Mouse (Mus musculus) induced T-regulatory cell, adult 2 months (primary cell): ENCODE data around the gene Map4k1.

Source experiments
- DNase-seq: peaks from one replicate; pipeline ENCODE4 v3.0.0-alpha.2; 2012; ENCODE audit warnings: low read depth

The Map4k1 gene

DNA sequence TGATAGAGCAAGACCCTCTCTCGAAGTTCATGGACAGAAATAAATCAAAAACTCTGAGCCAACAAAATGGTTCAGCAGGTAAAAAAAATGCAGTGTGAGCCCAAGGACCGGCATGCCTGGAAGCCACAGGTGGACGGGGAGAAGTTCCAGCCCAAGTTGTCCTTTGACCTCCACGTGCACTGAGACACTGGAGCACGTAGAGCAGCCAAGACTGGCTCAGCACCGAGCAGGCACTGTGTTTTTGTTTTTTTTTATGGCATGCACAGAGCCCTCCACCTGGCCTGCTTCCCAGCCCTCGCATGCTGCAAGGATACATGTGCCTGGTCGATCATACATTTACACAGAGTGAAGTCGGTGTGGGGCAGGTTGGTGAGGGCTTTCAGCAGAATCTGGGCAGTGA lies 4.3 kb upstream of the Map4k1 start:
- DNase-seq: no peak

DNA sequence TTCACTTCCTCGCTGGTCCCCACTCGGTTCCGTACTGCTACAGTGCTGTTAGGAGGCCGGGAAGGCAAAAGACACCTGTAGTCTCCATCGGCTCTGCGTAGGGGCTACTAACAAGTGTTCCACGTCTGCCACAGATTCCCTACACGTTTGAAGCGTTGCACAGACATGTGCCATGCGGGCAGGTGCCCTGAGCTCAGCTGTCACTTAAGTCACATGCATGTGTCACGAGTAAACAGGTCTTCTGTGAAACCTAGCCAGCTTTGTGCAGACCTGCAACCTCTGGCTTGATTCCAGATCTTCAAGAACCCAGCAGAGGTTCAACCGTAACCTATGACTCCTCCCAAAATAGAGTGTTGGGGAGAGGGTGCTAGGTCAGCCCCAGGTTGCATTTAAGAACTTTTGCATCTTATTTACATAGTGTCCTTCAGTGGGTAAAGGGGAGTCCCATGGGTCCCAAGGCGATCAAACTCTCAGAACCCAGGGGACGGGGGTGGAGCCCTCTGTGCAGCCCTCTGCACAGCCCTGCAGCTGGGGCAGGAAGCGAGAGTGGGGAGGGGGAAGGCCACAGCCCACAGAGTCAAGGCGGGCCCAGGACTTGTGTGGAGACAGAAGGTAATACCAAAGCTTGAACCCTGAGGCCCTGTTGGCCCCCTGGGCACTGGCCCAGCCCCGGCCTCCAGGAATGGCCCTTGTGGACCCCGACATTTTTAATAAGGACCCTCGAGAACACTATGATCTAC lies 594 bp downstream of the Map4k1 start:
- peak; percentile 91 for DNase-seq

- DNase-seq: peak; percentile 65
Measured at GRCm38 (mm10) chr7:28983141-28983564, 1.3 kb downstream of the Map4k1 start.

DNA sequence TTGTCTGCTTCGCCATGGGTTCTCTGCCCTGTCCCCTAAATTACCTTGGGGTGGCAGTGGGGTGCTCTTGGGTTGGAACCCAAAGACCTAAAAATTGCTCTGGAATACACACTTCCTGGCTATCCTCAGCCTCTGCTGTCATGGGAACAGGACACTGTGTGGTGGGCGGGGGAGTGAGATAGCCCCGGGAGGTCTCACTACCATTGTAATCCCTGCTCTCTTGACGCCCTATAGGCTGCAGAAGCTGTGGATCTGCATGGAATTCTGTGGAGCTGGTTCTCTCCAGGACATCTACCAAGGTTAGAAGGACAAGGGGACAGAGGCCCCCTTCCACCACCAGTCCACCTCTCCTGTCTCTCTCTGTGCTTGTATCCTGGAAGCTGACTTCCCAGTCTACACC lies 2.0 kb downstream of the Map4k1 start:
- no peak for DNase-seq

DNA sequence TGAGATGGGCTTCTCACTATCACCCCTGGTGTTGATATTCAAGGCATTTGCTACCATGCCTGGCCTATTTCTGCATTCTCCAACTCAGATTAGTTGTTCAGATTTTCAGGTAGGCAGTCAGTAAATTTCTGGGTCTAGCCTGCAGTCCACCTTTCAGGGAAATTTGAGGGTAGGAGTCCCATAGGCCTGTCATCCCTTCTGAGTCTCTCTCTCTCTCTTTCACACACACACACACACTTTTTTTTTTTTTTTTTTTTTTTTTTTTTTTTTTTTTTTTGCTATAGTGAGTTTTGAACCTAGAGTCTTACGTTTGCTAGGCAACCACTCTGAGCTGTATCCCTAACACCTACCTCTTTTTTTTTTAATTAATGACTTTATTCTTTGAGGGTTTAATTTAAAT lies 2.6 kb downstream of the Map4k1 start:
- no peak for DNase-seq

- no peak for DNase-seq
Measured at GRCm38 (mm10) chr7:28985207-28985606, 3.4 kb downstream of the Map4k1 start.

GRCm38 (mm10) chr7:28990766-28991273 lies 9.0 kb downstream of the Map4k1 start:
- no peak for DNase-seq

DNA sequence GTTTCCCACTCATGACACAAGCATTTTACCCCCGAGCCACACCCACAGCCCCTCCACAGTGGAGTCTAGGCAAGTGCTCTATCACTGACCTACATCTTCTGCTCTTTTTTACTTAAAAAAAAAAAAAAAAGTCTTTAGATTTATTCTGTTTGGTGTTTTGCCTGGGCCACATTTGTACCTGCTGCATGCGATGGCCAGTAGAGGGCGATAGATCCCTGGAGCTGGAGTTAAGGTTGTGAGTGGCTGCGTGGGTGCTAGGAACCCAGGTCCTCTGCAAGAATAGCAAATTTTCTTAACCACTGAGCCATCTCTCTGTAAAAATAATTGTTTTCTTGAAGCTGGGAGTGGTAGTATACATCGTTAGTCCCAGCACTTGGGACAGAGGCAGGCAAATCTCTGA lies 9.8 kb downstream of the Map4k1 start:
- DNase-seq: peak; percentile 69

DNA sequence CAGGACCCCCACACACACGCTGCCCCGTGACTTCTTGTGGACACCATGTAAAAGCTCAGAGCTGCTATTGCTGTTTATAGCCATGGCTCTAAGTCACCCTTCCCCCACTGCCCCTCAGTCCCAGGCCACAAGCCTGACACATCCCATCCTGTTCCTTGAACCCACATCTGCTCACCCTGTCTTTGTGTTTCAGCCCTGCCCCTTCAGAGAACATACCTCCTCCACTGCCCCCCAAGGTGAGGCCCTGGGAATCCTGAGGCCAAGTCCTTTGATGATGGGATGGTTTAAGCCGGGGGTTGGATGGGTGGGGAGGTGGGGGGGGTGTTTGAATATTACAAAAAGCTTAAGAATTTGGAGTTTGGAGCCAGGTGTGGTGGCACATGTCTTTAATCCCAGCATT lies 11.1 kb downstream of the Map4k1 start:
- no peak for DNase-seq

GRCm38 (mm10) chr7:28993402-28993801 lies 11.6 kb downstream of the Map4k1 start:
- no peak for DNase-seq

- peak; percentile 88 for DNase-seq
Measured at GRCm38 (mm10) chr7:29000651-29001605, 19.1 kb downstream of the Map4k1 start.

DNA sequence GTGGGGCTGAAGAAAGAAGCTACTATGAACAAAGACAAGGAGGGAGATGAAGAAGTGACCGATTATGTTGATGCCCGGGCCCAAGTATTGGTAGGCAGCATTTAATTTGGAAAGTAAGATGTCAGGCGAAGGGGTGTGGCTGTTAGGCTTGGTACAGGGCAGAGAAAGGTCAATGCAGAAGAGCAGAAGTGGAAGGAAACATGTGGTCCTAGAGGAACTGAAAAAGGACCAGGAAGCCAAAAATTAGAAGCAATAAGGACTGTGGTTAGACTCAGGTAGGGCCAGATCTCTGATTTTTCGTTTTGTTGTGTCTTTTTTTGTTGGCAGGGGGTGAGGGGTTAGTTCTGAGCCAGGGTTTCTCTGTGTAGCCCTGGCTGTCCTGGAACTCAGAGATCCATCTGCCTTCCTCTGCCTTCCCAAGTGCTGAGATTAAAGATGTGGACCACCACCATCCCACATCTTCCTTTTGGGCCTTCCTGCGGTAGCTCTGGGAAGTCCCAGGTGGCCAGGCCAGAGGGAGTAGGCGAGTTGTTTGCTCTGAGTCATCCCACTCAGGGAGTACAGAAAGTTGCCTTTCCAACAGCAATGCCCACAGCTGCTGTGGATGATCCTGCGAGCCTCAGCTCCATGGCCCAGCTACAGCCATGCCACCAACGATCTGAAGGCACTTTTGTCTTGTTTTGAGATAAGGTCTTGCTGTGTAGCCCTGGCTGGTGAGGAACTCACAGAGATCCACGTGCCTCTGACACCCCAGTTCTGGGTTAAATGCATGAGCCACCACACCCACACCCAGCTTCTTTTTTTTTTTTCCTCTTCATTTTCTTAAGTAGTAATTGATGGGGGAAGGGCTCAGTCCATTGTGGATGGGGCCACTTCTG lies 25.6 kb downstream of the Map4k1 start:
- DNase-seq: no peak

GRCm38 (mm10) chr7:29008171-29008570 lies 26.3 kb downstream of the Map4k1 start:
- no peak for DNase-seq

DNA sequence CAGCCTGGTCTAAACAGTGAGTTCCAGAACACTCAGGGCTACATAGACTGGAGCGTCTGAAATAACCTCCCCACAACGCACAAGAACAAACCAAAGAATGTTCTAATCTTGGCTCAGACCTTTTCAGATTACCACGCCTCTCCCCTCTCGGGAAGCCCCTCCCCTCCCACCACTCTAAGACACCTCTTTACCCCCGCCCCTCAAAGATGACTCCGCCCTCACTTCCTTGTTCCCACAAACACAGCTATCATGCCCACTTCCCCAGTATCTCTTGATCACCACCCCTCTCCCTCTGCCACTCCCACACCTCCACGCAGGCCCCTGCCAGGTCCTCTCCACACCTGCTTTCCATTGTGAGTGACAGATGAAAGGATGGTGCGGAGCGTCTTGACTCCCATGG lies 26.9 kb downstream of the Map4k1 start:
- peak; percentile 64 for DNase-seq

GRCm38 (mm10) chr7:29014984-29015383 lies 33.1 kb downstream of the Map4k1 start:
- DNase-seq: peak; percentile 43

DNA sequence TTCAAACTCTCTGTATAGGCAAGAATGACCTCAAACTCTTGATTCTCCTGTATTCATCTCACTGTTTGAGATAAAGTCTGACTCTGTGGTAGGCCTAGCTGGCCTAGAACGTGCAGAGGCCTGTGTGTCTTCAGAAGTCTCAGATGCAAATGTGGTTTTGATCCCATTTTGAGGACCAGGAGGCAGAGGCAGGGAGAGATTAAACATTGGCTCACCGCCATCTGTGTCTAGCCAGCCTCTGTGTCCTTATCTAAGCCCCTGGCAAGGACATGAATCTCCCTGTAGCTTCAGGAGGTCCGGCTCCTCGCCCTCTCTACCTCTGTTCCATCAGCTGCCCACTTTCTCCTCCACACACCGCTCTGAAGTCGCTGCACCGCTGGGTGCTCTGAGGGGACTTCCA lies 34.6 kb downstream of the Map4k1 start:
- no peak for DNase-seq

GRCm38 (mm10) chr7:29017222-29017621 lies 35.4 kb downstream of the Map4k1 start:
- no peak for DNase-seq

- DNase-seq: peak; percentile 42
Measured at GRCm38 (mm10) chr7:29019447-29020220, 37.8 kb downstream of the Map4k1 start.

DNA sequence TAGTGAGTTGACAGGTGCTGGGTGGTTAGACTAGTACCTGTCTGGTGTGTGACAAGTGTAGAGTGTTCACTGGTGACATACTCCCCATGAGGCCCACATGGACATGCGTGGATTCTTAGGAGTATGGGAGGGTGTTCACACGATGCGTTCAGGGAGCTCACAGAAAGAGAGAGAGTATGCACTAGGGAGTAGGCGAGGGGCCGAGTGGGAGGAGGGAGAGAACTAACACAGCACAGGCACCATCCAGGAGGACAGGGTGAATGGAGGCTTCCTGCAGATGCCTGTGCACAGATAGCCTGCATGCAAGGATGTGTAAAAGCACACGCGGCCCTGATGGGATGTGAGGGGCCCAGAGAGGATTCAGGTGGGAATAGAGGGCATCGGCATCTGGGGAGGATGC lies 40.6 kb downstream of the Map4k1 start:
- no peak for DNase-seq

- peak; percentile 35 for DNase-seq
Measured at GRCm38 (mm10) chr7:29023514-29023913, 41.7 kb downstream of the Map4k1 start.

DNA sequence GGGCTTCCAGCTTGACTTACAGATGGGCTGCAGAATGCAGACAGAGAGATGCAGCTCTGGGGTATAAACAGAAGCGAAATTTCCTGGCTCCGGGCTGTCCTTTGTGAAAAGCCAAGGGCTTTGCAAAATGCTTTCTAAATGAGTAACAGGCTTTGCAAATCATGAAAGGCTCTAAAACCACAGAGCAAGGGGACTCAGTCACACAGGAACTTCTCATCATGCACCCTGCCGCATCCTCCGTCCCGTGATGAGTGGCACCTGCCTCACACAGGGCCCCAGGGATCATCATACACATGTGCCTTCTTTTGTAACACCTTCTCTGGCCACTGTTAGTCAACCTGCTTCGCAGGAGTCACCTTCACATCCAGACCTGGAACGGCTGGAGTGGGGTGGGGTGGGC lies 43.7 kb downstream of the Map4k1 start:
- DNase-seq: peak; percentile 87
